Mouse (Mus musculus): Measurements from ENCODE around the gene Bcor.

DNA sequence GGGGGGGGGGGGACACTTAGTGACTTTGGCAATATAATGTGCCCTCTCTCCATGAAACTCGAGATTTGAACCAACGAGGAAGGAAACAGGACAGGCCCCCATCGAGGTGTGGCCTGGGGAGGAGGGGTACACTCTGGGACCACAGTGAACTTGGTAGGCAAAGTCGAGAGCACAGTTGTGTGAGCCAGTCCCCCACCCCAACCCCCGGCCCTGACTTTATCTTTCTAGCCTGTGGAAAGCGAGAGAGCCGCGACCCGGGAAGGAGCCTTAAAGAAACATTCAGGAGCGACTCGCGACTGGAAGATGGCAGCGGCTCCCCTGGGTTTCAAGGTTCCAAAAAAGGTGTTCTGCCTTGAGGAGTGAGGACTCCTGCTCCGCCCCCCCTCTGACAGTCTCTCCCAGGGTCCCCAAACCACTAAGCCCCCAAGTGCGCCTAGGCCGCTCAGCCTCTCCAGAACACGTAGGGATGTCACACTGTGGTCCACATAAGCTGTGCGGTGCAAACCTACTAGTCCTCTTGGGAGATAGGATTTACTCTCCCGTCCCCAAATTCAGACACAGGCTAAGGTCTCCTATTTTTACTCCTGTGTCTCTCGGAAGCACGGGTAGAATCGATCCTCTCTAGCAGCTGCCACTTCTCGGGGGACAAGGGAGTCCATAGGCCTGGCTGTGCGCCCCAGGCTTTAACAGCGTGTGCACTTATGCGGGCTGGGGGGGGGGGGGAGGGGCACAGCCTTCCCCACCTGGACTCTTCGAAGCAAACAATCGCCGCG lies 4.9 kb downstream of the Bcor start:
- no peak for TF ChIP-seq EP300 (IDR thresholded peaks at IDR 0.05; ENCODE audit: low read depth)
- TF ChIP-seq CTCF (IDR thresholded peaks at IDR 0.05; ENCODE audit: low read depth), result no peak

Measured in liver, postnatal 0 days (tissue).